In the genomic region with DNA sequence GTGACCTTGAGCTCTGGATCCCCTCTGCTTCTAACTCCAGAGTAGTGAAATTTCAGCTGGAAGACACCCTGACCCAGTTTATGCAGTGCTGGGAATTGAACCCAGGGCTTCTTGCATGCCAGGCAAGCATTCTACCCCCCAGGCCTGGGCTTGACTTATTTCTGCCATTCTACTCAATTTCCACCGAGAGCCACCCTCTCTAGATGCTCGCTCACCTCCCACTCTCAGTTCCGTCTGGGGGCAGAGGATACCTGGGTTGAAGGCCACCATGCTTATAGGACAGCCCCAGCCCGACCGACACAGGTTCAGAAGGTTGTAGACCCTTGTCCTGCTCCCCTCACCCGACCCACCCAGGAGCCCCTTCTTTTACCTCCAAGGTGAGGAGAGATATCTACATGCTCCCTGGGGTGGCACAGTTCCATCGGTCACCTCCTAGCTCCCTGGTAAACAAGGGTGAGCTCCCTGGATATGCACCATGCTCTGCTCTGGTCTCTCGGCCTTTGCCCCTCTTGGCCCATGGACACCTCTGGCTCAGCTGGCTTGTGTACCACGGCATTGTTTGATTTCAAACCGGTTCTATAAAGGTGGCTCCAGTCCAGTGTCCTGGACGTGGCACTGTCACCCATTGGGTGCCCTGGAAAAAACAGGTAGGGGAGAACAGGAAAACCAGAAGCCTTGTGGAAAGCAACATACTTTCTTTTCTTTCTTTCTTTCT, we compare ENCODE assay signal across 8 mouse cellular contexts. TPM values are rescaled to one million over a fixed set of nuclear protein-coding genes. Genes with fewer than 3 reads are reported as not detected.
DNase-seq lines count a peak whose midpoint lies in the region; ATAC-seq and TF ChIP-seq lines count a peak whose summit lies in the region.

No protein-coding gene starts in this region.

- no peaks in the 10 kb centered on the region for H3K9me3 ChIP-seq in liver, embryonic 16.5 days (replicated peaks; ENCODE audit: control insufficient read depth, low read length)

- no peak overlapping the region for H3K4me3 ChIP-seq in cerebellum, adult 2 months (replicated peaks; ENCODE audit: insufficient read depth, low read depth, low read length)
- H3K4me3 ChIP-seq in liver, embryonic 16.5 days (ENCODE audit: low read depth, low read length): no peak overlapping the region

- peaks cover 15% of the 10 kb centered on the region for H3K4me1 ChIP-seq in cerebellum, adult 2 months (ENCODE audit: control insufficient read depth, insufficient read depth, low read length)
- peaks cover 10% of the 10 kb centered on the region for H3K4me1 ChIP-seq in liver, embryonic 16.5 days (ENCODE audit: control insufficient read depth, low read depth, low read length)

- TF ChIP-seq CTCF in cerebellum, adult 2 months (IDR thresholded peaks at IDR 0.05; ENCODE audit: borderline replicate concordance, insufficient read depth, low read depth, low read length): no peak

- ATAC-seq in liver, embryonic 16.5 days (ENCODE audit: low read depth): peak; percentile 61
- ATAC-seq in erythroblast, adult 5-6 weeks (replicated peaks; ENCODE audit: low FRiP score, poor library complexity, severe bottlenecking): no peak

- peak overlapping the region; percentile 68; the same call in 1 of the 2 replicates for H3K27ac ChIP-seq in cerebellum, adult 2 months (ENCODE audit: insufficient read depth, low read length)
- H3K27ac ChIP-seq in liver, embryonic 16.5 days (ENCODE audit: low read length): peak overlapping the region; percentile 71

- no peak overlapping the region for H3K9ac ChIP-seq in liver, embryonic 16.5 days (ENCODE audit: low read depth, low read length)

- no peak for TF ChIP-seq POLR2A in cerebellum, adult 2 months (IDR thresholded peaks at IDR 0.05; ENCODE audit: borderline replicate concordance, insufficient read depth, low read length)

- no peak overlapping the region for H3K4me2 ChIP-seq in liver, embryonic 16.5 days (ENCODE audit: low read depth, low read length)

- H3K36me3 ChIP-seq in liver, embryonic 16.5 days (ENCODE audit: control insufficient read depth, insufficient read depth): no peaks in the 10 kb centered on the region

- no peak for DNase-seq in cerebellum, adult 2 months
- no peak for DNase-seq in cerebellum, postnatal 25 days
- DNase-seq in urinary bladder, postnatal 25 days (ENCODE audit: low spot score): peak; percentile 43
- no peak for DNase-seq in urinary bladder, adult 2 months (ENCODE audit: low spot score)
- no peak for DNase-seq in spleen, postnatal 14 days (ENCODE audit: low spot score in 2 of 2)
- DNase-seq in gastrocnemius, adult 18-20 months (ENCODE audit: low spot score): no peak

- WGBS in cerebellum, adult 2 months: 84% methylated on average over 11 of the region's 11 CpGs
- 59% methylated on average over 11 of the region's 11 CpGs for WGBS in liver, embryonic 16.5 days (ENCODE audit: insufficient replicate concordance)

- H3K27me3 ChIP-seq in cerebellum, adult 2 months (ENCODE audit: control insufficient read depth, insufficient read depth, low read length): no peaks in the 10 kb centered on the region
- no peaks in the 10 kb centered on the region; the same call in 1 of the 2 replicates for H3K27me3 ChIP-seq in liver, embryonic 16.5 days (ENCODE audit: control insufficient read depth, insufficient read depth, low read depth, low read length)

RNA-seq across cellular contexts. Expression of a gene that starts 49.2 kb away (rescaled TPM):
- 55.9 and 56.0 TPM in 2 replicates for polyA plus RNA-seq in cerebellum, adult 2 months (2012; rRNA removed)
- polyA plus RNA-seq in urinary bladder, adult 2 months (2012; rRNA removed): 36.6 and 36.9 TPM in 2 replicates
- 11.6 and 11.8 TPM in 2 replicates for polyA plus RNA-seq in liver, embryonic 16.5 days (2015; fragmentation: Nextera tagmentation; extraction: Ambion mirVana)
- 3.5 and 6.1 TPM in 2 replicates for total RNA-seq in erythroblast, adult 5-6 weeks (2015; ENCODE audit: low replicate concordance)
- total RNA-seq in erythroblast, adult 5-6 weeks (2017; ENCODE audit: low replicate concordance): 5.3 and 7.5 TPM in 2 replicates
- total RNA-seq in gastrocnemius, adult 18-20 months (2021): 100 to 1,000 TPM; 215 to 238 TPM
